Mouse (Mus musculus): ENCODE results near the gene Ccdc151.

Gene Ccdc151

GRCm38 (mm10) chr9:21955570-21956281, 46.7 kb downstream of the Ccdc151 start, which contains the start of gene Swsap1:
Gene Swsap1, plus strand, starts transcription at chr9:21955755.
- peak; percentile 99 for DNase-seq (ENCODE audit: low read depth)

DNA sequence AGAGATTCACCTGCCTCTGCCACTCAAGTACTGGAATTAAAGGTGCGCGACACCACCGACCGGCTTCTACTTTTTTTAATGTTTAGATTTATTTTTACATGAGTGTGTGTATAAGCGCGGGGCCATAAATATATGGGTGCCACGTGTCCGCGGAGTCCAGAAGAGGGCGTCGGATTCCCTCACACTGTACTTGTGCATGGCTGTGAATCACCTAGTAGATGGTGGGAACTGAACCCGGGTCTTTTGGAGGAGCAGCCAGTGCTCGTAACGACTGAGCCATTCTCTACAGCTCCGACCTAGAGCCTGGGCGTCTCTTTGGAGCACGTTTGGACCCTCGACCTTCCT, 47.2 kb downstream of the Ccdc151 start:
- no peak for DNase-seq (ENCODE audit: low read depth)

DNA sequence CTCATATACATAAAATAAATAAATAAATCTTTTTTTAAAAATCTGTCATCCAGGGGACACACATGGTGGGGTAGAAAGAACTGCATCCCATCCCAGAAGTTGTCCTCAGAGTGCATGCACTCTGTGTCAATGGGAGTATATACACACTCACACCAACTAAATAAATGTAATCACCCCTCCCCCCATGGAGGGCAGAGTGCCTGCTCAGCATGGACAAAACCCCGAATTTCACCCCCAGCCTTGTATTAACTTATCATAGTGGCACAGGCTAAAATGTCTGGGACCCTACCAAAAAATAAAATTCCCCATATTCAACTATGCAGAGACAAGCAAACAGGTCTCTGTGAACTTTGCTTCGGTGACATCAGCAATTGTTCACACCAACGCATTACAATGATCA, 47.8 kb downstream of the Ccdc151 start:
- DNase-seq (ENCODE audit: low read depth) = peak; percentile 29

GRCm38 (mm10) chr9:21953600-21953999, 48.8 kb downstream of the Ccdc151 start:
- DNase-seq (ENCODE audit: low read depth) = peak; percentile 40

GRCm38 (mm10) chr9:21951977-21952376, 50.5 kb downstream of the Ccdc151 start:
- peak; percentile 52 for DNase-seq (ENCODE audit: low read depth)

- DNase-seq (ENCODE audit: low read depth) = peak; percentile 83
Observed at GRCm38 (mm10) chr9:21950322-21950721, 52.1 kb downstream of the Ccdc151 start.

DNA sequence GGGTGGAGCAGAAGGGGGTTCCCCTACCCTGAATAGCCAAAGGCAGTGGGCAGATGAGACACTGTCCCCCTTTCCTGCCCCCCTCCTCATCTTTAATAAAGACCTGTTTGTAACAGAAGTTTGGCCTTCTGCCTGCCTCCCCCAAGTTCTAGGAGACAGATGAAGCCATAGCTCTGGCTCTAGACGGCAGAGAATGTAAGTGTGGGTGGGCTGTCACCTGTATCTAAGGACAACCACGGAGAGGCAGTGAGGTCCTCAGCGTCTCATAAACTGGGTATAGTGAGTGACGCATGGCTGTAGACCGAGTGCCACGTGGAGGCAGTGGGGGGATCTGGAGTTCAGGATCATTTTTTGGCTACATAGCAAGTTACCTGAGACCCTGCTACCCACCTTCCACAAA, 53.6 kb downstream of the Ccdc151 start:
- no peak for DNase-seq (ENCODE audit: low read depth)

GRCm38 (mm10) chr9:21948146-21948545, 54.3 kb downstream of the Ccdc151 start:
- DNase-seq (ENCODE audit: low read depth) = no peak

DNA sequence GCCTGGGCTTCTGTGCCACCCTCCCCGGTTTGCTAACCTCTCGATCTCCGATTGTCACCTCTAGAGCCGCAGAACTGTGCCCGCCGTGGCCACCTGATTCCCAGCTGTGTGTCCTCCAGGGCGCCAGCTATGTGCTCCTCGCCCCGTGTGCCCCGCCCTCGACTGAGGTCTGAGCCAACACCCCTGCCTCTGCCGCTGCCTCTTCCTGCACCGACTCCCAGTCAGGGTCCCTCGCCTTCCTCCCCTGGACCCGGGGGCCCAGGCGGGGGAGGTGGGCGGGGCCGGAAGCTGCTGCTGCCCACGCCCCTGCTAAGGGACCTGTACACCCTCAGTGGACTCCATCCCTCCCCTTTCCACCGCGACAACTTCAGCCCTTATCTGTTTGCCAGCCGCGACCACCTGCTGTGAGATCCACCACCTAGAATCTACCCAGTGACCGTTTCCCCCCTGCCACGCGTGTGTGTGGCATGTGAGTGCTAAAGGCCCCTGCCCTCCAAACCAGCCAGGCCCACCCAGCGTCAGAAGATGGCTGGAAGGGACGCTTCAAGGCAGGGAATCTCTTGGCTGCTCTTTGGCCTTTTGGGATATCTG, 54.8 kb downstream of the Ccdc151 start:
- DNase-seq (ENCODE audit: low read depth) = no peak

DNA sequence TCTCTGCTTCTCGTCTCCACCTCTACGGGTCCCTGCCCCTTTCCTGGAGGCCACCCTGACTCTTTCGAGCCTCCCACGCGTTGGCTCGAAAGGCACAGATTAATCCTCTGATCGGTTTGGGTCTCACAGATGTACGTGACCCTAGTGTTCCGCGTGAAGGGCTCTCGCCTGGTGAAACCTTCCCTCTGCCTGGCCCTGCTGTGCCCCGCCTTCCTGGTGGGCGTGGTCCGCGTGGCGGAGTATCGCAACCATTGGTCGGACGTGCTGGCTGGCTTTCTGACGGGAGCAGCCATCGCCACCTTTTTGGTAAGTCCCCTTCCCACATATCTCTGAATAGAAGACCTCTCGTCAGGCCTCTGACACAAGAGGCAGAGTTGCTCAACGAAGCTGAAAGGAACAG, 58.2 kb downstream of the Ccdc151 start:
- DNase-seq (ENCODE audit: low read depth) = no peak

DNA sequence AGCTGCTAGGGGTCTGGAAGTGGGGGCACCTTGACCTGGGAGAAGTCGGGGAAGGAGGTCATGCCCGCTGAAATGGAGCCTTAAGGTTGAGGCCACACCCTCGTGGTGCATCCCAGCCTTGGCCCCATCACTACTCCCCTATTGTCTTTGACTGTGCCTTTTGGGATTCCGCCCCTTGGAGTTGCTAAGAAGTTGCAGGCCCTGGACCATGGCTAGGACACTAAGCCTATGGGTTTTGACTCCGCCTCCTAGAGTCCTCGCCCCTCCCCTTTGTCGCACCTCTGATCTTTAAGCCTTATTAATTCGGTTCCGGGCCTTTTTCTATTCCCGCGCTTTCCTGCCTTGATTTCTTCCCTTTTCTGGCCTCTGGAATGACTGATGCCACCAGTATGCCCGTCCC, 58.8 kb downstream of the Ccdc151 start:
- no peak for DNase-seq (ENCODE audit: low read depth)

DNA sequence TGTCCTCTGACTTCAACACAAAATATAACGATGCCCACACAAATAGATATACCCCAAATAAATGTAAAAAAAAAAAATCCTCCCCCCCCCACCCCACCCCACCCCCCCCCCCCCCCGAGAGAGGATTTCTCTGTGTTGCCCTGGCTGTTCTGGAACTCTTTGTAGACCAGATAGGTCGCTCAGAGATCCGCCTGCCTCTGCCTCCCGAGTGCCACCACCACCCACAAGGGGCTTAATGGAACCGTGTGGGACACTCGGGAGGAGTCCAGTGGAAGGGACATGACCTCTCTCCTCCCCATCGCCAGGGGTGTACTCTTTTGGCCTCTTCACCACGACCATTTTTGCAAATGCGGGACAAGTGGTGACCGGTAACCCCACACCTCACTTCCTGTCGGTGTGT, 59.4 kb downstream of the Ccdc151 start:
- no peak for DNase-seq (ENCODE audit: low read depth)

Measured in induced T-regulatory cell, adult 2 months (primary cell).